Mouse (Mus musculus) intestine, postnatal 0 days (tissue): Measurements from ENCODE around the gene Mapk10. TPM values are rescaled to one million over a fixed set of nuclear protein-coding genes. Genes with fewer than 3 reads are reported as not detected.

ENCODE experiments used
- ATAC-seq: fragments of 200-750 bp; cut with Nextera tagmentation; 2 replicates; pipeline ENCODE4 v1.8.0; 2017; ENCODE audit warnings: mild to moderate bottlenecking, moderate TSS enrichment, moderate library complexity
- H3K27ac ChIP-seq: fragments of 300-500 bp; sonication (generic); 2 replicates; pipeline ENCODE4 v1.5.1; 2014; ENCODE audit warnings: mild to moderate bottlenecking, low read depth, low read length, moderate library complexity
- H3K27me3 ChIP-seq: fragments of 300-500 bp; sonication (generic); replicated peaks from 2 replicates; pipeline ENCODE4 v1.6.1; 2014; ENCODE audit warnings: low read length, mixed read lengths; ENCODE audit not compliant: control insufficient read depth, insufficient read depth
- H3K36me3 ChIP-seq: fragments of 300-500 bp; sonication (generic); 2 replicates; pipeline ENCODE4 v1.6.1; 2014; ENCODE audit warnings: mild to moderate bottlenecking, moderate library complexity; ENCODE audit not compliant: control insufficient read depth, insufficient read depth
- H3K4me1 ChIP-seq: fragments of 300-500 bp; sonication (generic); replicated peaks from 2 replicates; pipeline ENCODE4 v1.6.1; 2014; ENCODE audit warnings: antibody characterized with exemption, low read length, mixed read lengths; ENCODE audit not compliant: control insufficient read depth, insufficient read depth
- H3K4me2 ChIP-seq: fragments of 300-500 bp; sonication (generic); replicated peaks from 2 replicates; pipeline ENCODE4 v1.6.1; 2014; ENCODE audit warnings: low read depth, mild to moderate bottlenecking, moderate library complexity
- H3K4me3 ChIP-seq: fragments of 300-500 bp; sonication (generic); 2 replicates; pipeline ENCODE4 v1.5.1; 2014; ENCODE audit warnings: low read depth, low read length
- H3K9ac ChIP-seq: fragments of 300-500 bp; sonication (generic); 2 replicates; pipeline ENCODE4 v1.6.1; 2014; ENCODE audit warnings: mild to moderate bottlenecking, low read depth, low read length
- H3K9me3 ChIP-seq: fragments of 300-500 bp; sonication (generic); 2 replicates; pipeline ENCODE4 v1.6.1; 2016; ENCODE audit warnings: mixed run types; ENCODE audit not compliant: control insufficient read depth
- CTCF ChIP-seq: sonication (generic); IDR thresholded peaks from 2 replicates; pipeline ENCODE4 v1.5.1; 2016; ENCODE audit warnings: low read depth, mild to moderate bottlenecking, control low read depth, antibody characterized with exemption, moderate library complexity
- WGBS: fragments of 180-500 bp; shearing (Covaris S2); extraction: QIAGEN DNeasy Blood & Tissue Kit; methylation state at CpG from one replicate; pipeline ENCODE4 v1.1.7; 2014; 5-methylcytosine and 5-hydroxymethylcytosine counted together
- polyA plus RNA-seq: library from polyadenylated mRNA; unstranded; fragments of >200 nt; fragmentation: Nextera tagmentation; extraction: Ambion mirVana; gene quantifications from 2 replicates; pipeline ENCODE4 v1.2.1, GENCODE M21; 2015

Gene Mapk10
- polyA plus RNA-seq, 1 experiment from 2014 or later, result 3.7 TPM

DNA sequence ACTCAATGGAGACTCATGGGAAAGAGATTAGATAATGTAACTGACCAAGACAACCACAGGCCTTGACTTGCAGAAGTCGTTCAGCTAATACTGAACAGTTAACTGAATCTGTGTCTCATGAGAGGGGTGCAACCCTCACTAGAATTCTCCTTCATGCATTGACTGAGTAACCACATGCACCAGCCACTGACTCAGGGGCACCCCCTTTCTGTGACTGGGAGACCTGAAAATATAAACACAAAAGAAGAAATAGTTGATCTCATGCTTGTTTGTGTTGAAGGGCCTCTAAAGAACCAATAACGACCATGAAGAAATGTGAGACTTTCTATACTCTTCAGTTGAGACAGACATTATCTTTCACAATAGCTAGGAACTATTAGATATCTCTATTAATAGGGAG, 10.9 kb upstream of the Mapk10 start:
- no peak overlapping the region for H3K4me3 ChIP-seq
- no peaks in the 10 kb centered on the region for H3K27me3 ChIP-seq
- no peak overlapping the region for H3K9ac ChIP-seq
- no peak overlapping the region for H3K27ac ChIP-seq
- 57% methylated on average over 2 of the region's 2 CpGs for WGBS
- ATAC-seq, result no peak
- no peak overlapping the region for H3K4me2 ChIP-seq
- 0 out of 2 replicates have a peak, but pooled peaks have one; percentile 8 for TF ChIP-seq CTCF
- no peaks in the 10 kb centered on the region for H3K36me3 ChIP-seq
- H3K4me1 ChIP-seq, result no peaks in the 10 kb centered on the region
- no peaks in the 10 kb centered on the region for H3K9me3 ChIP-seq

GRCm38 (mm10) chr5:103210644-103211043, 490 bp downstream of the Mapk10 start:
- TF ChIP-seq CTCF, result no peak
- Histone ChIP-seq H3K4me3 (peak overlapping the region; percentile 0; the same call in 1 of the 2 replicates), H3K9ac (no peak overlapping the region), H3K27me3 (no peaks in the 10 kb centered on the region), H3K4me2 (no peak overlapping the region; the same call in 1 of the 2 replicates), H3K36me3 (no peaks in the 10 kb centered on the region), H3K4me1 (no peaks in the 10 kb centered on the region), H3K27ac (no peak overlapping the region), H3K9me3 (no peaks in the 10 kb centered on the region)
- ATAC-seq, result no peak
- WGBS, result 26% methylated on average over 6 of the region's 6 CpGs

- Histone ChIP-seq H3K36me3 (no peaks in the 10 kb centered on the region), H3K9me3 (no peaks in the 10 kb centered on the region), H3K27ac (no peak overlapping the region), H3K9ac (no peak overlapping the region), H3K4me3 (no peak overlapping the region), H3K27me3 (no peaks in the 10 kb centered on the region), H3K4me2 (no peak overlapping the region), H3K4me1 (no peaks in the 10 kb centered on the region)
- no peak for ATAC-seq
- TF ChIP-seq CTCF, result no peak
- WGBS, result 54% methylated on average over 3 of the region's 3 CpGs
Measured at GRCm38 (mm10) chr5:103210018-103210417, 1.1 kb downstream of the Mapk10 start.

- no peak overlapping the region for H3K4me2 ChIP-seq
- no peaks in the 10 kb centered on the region for H3K4me1 ChIP-seq
- TF ChIP-seq CTCF, result no peak
- no peaks in the 10 kb centered on the region for H3K36me3 ChIP-seq
- no peaks in the 10 kb centered on the region for H3K27me3 ChIP-seq
- WGBS, result 59% methylated on average over 6 of the region's 6 CpGs
- no peak overlapping the region for H3K9ac ChIP-seq
- no peak overlapping the region for H3K4me3 ChIP-seq
- ATAC-seq, result no peak
- H3K9me3 ChIP-seq, result no peaks in the 10 kb centered on the region
- H3K27ac ChIP-seq, result no peak overlapping the region
Measured at GRCm38 (mm10) chr5:103209486-103209885, 1.6 kb downstream of the Mapk10 start.

DNA sequence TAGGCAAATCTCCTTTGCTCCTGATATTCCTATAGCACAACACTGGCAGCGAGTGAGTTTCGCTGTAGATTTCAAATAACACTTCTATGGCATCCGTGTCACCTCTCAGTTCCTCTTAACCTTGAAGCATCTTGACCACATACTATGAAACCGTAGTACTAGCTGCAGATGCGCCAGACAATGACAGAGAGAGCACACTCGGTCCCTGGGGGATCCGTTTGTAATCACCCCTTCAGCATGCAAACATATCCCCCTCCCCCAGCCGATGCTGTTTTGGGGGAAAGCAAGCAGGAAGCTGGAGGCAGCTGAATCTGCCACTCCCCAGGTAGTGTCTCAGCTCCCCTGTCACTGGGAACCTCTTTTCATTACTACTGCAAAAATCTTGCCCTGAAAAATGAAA, 2.3 kb downstream of the Mapk10 start:
- Histone ChIP-seq H3K27ac (no peak overlapping the region), H3K9me3 (no peaks in the 10 kb centered on the region), H3K4me1 (no peaks in the 10 kb centered on the region), H3K4me3 (no peak overlapping the region), H3K27me3 (no peaks in the 10 kb centered on the region), H3K9ac (no peak overlapping the region), H3K36me3 (no peaks in the 10 kb centered on the region), H3K4me2 (no peak overlapping the region)
- no peak for TF ChIP-seq CTCF
- WGBS, result 56% methylated on average over 8 of the region's 8 CpGs
- ATAC-seq, result no peak

DNA sequence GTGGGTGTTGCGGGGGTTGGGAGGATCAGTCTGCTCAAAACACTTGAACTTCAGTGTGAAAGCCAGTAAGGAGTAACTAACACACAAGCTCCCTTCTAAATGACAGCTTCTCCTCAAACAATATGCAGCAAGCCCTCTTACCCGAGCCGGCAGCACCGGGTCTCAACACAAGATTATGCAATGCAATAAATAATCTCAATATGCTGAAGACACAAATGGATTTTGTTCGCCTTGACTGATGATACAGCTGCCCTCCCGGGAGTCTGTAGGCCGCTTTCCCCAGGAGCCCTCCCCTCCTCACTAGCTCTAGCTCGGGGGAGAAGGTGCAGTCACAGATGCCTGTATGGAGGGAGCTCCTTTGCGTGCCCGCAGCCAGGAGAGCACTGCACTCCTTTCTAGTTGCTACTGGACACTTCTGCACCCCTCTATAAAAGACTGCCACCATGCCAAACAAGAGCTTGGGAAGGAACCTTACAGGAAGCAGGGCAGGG, 3.1 kb downstream of the Mapk10 start:
- TF ChIP-seq CTCF, result no peak
- H3K9ac ChIP-seq, result no peak overlapping the region
- no peak for ATAC-seq
- no peak overlapping the region for H3K4me3 ChIP-seq
- H3K9me3 ChIP-seq, result no peaks in the 10 kb centered on the region
- H3K4me1 ChIP-seq, result no peaks in the 10 kb centered on the region
- WGBS, result 70% methylated on average over 10 of the region's 10 CpGs
- H3K36me3 ChIP-seq, result no peaks in the 10 kb centered on the region
- no peak overlapping the region for H3K4me2 ChIP-seq
- no peak overlapping the region for H3K27ac ChIP-seq
- no peaks in the 10 kb centered on the region for H3K27me3 ChIP-seq
